Mouse (Mus musculus): ENCODE measurements around the gene Tmem238. TPM values are rescaled to one million over a fixed set of nuclear protein-coding genes. Genes with fewer than 3 reads are reported as not detected.

Tmem238 gene
- total and polyA plus RNA-seq, 3 experiments: 5.5 to 12.3 (median 9.8) TPM

- peaks cover 3% of the 10 kb centered on the region for H3K27me3 ChIP-seq (replicated peaks)
- no peaks in the 10 kb centered on the region for H3K9me3 ChIP-seq (replicated peaks; ENCODE audit: low read length)
- peak overlapping the region; percentile 83 for H3K4me2 ChIP-seq (ENCODE audit: insufficient read depth, low read depth, poor library complexity, severe bottlenecking)
- peak overlapping the region; percentile 48 to 87 (median 66) for H3K4me3 ChIP-seq (replicated peaks in 1 of 3; ENCODE audit: low read depth in 2 of 3, low read length in 2 of 3, poor library complexity in 1 of 3)
- in situ Hi-C loops (cut with MboI; ENCODE audit: low pct_ligation_motif_present, low pct_unique_long_range_greater_than_20kb, low sequenced_read_pairs): loop anchor here (10.0 kb wide), 2 partner anchors 84 to 164 kb away; no protein-coding TSS in a partner anchor
- H3K9ac ChIP-seq (ENCODE audit: insufficient read depth, low read depth): peak overlapping the region; percentile 73
- H3K4me1 ChIP-seq (ENCODE audit: control insufficient read depth in 1 of 2, insufficient read depth in 2 of 2): peaks cover 0 to 19% of the 10 kb centered on the region in 2 experiments; a peak in 2 of 4 replicates
- H3K36me3 ChIP-seq (replicated peaks in 1 of 2; ENCODE audit: control insufficient read depth in 1 of 2, insufficient read depth in 1 of 2, low read length in 1 of 2): peaks cover 6 to 23% of the 10 kb centered on the region in 2 experiments
- dilution Hi-C loops (cut with MboI; ENCODE audit: extremely low pct_ligation_motif_present, extremely low pct_unique_long_range_greater_than_20kb, low sequenced_read_pairs): no loop called here
- DNase-seq (ENCODE audit: extremely low read depth): peak; percentile 67
- H3K79me2 ChIP-seq (replicated peaks; ENCODE audit: control insufficient read depth, extremely low read depth, insufficient read depth, poor library complexity, severe bottlenecking): peaks cover 9% of the 10 kb centered on the region
- H3K27ac ChIP-seq (ENCODE audit: insufficient read depth, low read depth): peak overlapping the region; percentile 79
- TF ChIP-seq JUND (conservative IDR thresholded peaks at IDR 0.05; ENCODE audit: low read depth, low read length) (no peak), CHD1 (IDR thresholded peaks at IDR 0.05; ENCODE audit: low read depth, low read length) (peak; percentile 15; the same call in 1 of the 2 replicates), ZKSCAN1 (IDR thresholded peaks at IDR 0.05; ENCODE audit: borderline replicate concordance, low read depth, low read length) (no peak), HCFC1 (IDR thresholded peaks at IDR 0.05; ENCODE audit: low read depth, low read length) (no peak), MXI1 (IDR thresholded peaks at IDR 0.05; ENCODE audit: low read depth, low read length) (peak; percentile 89), JUN (IDR thresholded peaks at IDR 0.05; ENCODE audit: insufficient read depth, low read depth, low read length) (no peak), ELF1 (IDR thresholded peaks at IDR 0.05; ENCODE audit: low read depth, low read length) (no peak), IRF4 (IDR thresholded peaks at IDR 0.05; ENCODE audit: low read depth, low read length) (0 out of 2 replicates have a peak, but pooled peaks have one; percentile 16), POLR2A (IDR thresholded peaks at IDR 0.05; ENCODE audit: low read depth, low read length) (peak; percentile 61), TBP (conservative IDR thresholded peaks at IDR 0.05; ENCODE audit: low read depth, low read length) (peak; percentile 68), USF2 (conservative IDR thresholded peaks at IDR 0.05; ENCODE audit: low read depth, low read length) (no peak; the same call in 1 of the 2 replicates), ETS1 (conservative IDR thresholded peaks at IDR 0.05; ENCODE audit: low read depth, low read length) (no peak; the same call in 1 of the 2 replicates), PAX5 (IDR thresholded peaks at IDR 0.05; ENCODE audit: low read length) (no peak), ZNF384 (IDR thresholded peaks at IDR 0.05; ENCODE audit: low read depth, low read length) (no peak), USF1 (IDR thresholded peaks at IDR 0.05; ENCODE audit: low read depth, low read length) (no peak), ZC3H11A (IDR thresholded peaks at IDR 0.05; ENCODE audit: low read depth, low read length) (no peak), RCOR1 (conservative IDR thresholded peaks at IDR 0.05; ENCODE audit: low read depth, low read length) (peak; percentile 12; the same call in 1 of the 2 replicates), GABPA (IDR thresholded peaks at IDR 0.05; ENCODE audit: insufficient replicate concordance, low read depth, low read length) (no peak), SMC3 (IDR thresholded peaks at IDR 0.05; ENCODE audit: low read depth, low read length) (no peak; the same call in 1 of the 2 replicates), MYC (IDR thresholded peaks at IDR 0.05; ENCODE audit: low read depth, low read length) (peak; percentile 99), CHD2 (IDR thresholded peaks at IDR 0.05; ENCODE audit: low read length) (no peak; the same call in 1 of the 2 replicates), UBTF (IDR thresholded peaks at IDR 0.05; ENCODE audit: low read depth, low read length) (peak; percentile 97), MAZ (IDR thresholded peaks at IDR 0.05; ENCODE audit: low read depth, low read length) (no peak), MAX (IDR thresholded peaks at IDR 0.05; ENCODE audit: low read length) (peak; percentile 97), BHLHE40 (IDR thresholded peaks at IDR 0.05; ENCODE audit: low read depth, low read length) (peak; percentile 86), MAFK (IDR thresholded peaks at IDR 0.05; ENCODE audit: insufficient replicate concordance, low read length) (no peak), TCF12 (IDR thresholded peaks at IDR 0.05; ENCODE audit: low read depth, low read length) (peak; percentile 60; the same call in 1 of the 2 replicates), E2F4 (IDR thresholded peaks at IDR 0.05; ENCODE audit: insufficient replicate concordance, low read depth, low read length) (no peak), CTCF (conservative IDR thresholded peaks at IDR 0.05 in 1 of 2, IDR thresholded peaks at IDR 0.05 in 1 of 2; ENCODE audit: low read depth in 2 of 2, low read length in 2 of 2) (peak in 1 of 2 experiments; percentile 25; a peak in 2 of 4 replicates), NRF1 (IDR thresholded peaks at IDR 0.05; ENCODE audit: low read depth, low read length) (peak; percentile 50; the same call in 1 of the 2 replicates), NELFE (IDR thresholded peaks at IDR 0.05; ENCODE audit: low read depth, low read length) (peak; percentile 64; the same call in 1 of the 2 replicates), EP300 (IDR thresholded peaks at IDR 0.05; ENCODE audit: low read length) (no peak), SIN3A (IDR thresholded peaks at IDR 0.05; ENCODE audit: low read length) (peak; percentile 35; the same call in 1 of the 2 replicates), RAD21 (IDR thresholded peaks at IDR 0.05; ENCODE audit: low read depth, low read length) (no peak; the same call in 1 of the 2 replicates), MEF2A (IDR thresholded peaks at IDR 0.05; ENCODE audit: borderline replicate concordance, low read depth, low read length) (peak; percentile 7; the same call in 1 of the 2 replicates), POLR2AphosphoS2 (IDR thresholded peaks at IDR 0.05; ENCODE audit: low read depth, low read length) (peak; percentile 36; the same call in 1 of the 2 replicates), KAT2A (IDR thresholded peaks at IDR 0.05; ENCODE audit: insufficient replicate concordance, low read length) (no peak)
These were observed 689 bp downstream of the Tmem238 start for GRCm38 (mm10) chr7:4788499-4789435.

All from CH12.LX (cell line).